Mouse (Mus musculus) cortical plate, adult 2 months (tissue): ENCODE data around the gene Adam19.

Source experiments
- CTCF ChIP-seq: fragments of 200-500 bp; IDR thresholded peaks from 2 replicates; pipeline ENCODE4 v1.5.1; 2011; ENCODE audit warnings: mild to moderate bottlenecking, control low read depth, low read length; ENCODE audit not compliant: insufficient read depth; ENCODE audit errors: extremely low read depth
- POLR2A ChIP-seq: fragments of 200-500 bp; IDR thresholded peaks from 2 replicates; pipeline ENCODE4 v1.6.1; 2011; ENCODE audit warnings: mild to moderate bottlenecking, low read length, control low read depth; ENCODE audit not compliant: insufficient read depth; ENCODE audit errors: extremely low read depth

- TF ChIP-seq POLR2A (no peak), CTCF (0 out of 2 replicates have a peak, but pooled peaks have one; percentile 5)
Observed at GRCm38 (mm10) chr11:46031470-46031869, 24.3 kb upstream of the Adam19 start.
